Mouse (Mus musculus): Measurements from ENCODE around the gene Gm20671. TPM values are rescaled to one million over a fixed set of nuclear protein-coding genes. Genes with fewer than 3 reads are reported as not detected.
"Not testable (repeated sequence)": the region's sequence is repeated elsewhere in the genome, so short reads cannot be mapped to it uniquely, and the experiment has no call there.

Gm20671 gene
- polyA plus RNA-seq, 1 experiment from 2014 or later = not detected

DNA sequence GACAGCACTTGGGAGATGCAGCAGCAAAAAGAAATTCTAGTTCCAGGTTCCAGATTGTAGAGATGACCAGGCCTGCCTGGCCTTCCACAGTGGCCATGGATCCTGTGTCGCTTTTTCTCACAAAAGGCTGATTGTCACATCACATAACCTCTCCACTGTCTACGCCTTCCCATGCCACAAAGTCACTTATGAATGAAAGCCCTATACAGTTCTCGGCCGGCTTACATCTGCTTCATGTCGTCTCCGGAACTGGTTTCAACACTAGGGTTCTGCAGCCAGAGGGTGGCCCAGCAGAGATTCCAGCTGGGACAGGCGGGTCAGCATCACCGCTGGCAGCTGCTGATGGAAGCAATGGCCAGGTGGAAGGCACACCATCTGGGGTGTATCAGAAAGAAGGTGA, 98.1 kb downstream of the Gm20671 start:
- Histone ChIP-seq H3K4me2 (ENCODE audit: low read depth, low read length) (no peak overlapping the region), H3K4me3 (ENCODE audit: low read depth, low read length) (no peak overlapping the region), H3K27ac (ENCODE audit: low read depth) (no peak overlapping the region), H3K4me1 (ENCODE audit: insufficient read depth) (no peaks in the 10 kb centered on the region), H3K27me3 (ENCODE audit: insufficient read depth, low read length) (no peaks in the 10 kb centered on the region), H3K36me3 (replicated peaks; ENCODE audit: insufficient read depth, low read length) (no peaks in the 10 kb centered on the region), H3K9ac (replicated peaks) (no peak overlapping the region), H3K9me3 (ENCODE audit: low read length) (no peaks in the 10 kb centered on the region)
- DNase-seq (no peak), ATAC-seq (no peak)
- 89% methylated on average over 8 of the region's 8 CpGs for WGBS (ENCODE audit: insufficient replicate concordance)
- TF ChIP-seq EP300 (IDR thresholded peaks at IDR 0.05; ENCODE audit: low read depth) = no peak
- TF ChIP-seq CTCF (IDR thresholded peaks at IDR 0.05; ENCODE audit: low read depth) = no peak

DNA sequence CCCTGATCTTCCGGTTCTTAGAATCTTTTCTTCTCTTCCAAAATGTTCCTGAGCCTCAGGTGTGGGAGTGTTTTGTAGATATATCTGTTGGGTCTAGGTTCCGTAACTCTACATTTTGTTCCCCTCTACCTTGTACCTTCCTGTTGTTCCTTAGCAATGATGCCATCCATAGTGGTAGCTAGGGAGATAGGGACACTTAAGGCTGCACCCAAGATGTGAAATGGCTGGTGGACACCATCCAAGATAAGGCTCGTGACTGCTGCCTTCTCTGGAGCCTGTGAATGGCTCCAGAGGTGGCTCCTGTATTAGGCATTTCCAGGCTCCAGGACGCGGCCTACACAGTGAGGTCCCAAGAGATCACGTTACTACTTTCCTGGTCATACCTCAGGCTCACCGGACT, 98.6 kb downstream of the Gm20671 start:
- ATAC-seq = no peak
- H3K4me1 ChIP-seq (ENCODE audit: insufficient read depth) = no peaks in the 10 kb centered on the region
- H3K27ac ChIP-seq (ENCODE audit: low read depth) = no peak overlapping the region
- no peaks in the 10 kb centered on the region for H3K36me3 ChIP-seq (replicated peaks; ENCODE audit: insufficient read depth, low read length)
- no peak for TF ChIP-seq CTCF (IDR thresholded peaks at IDR 0.05; ENCODE audit: low read depth)
- no peak for TF ChIP-seq EP300 (IDR thresholded peaks at IDR 0.05; ENCODE audit: low read depth)
- no peak for DNase-seq
- no peak overlapping the region for H3K4me3 ChIP-seq (ENCODE audit: low read depth, low read length)
- H3K9me3 ChIP-seq (ENCODE audit: low read length) = no peaks in the 10 kb centered on the region
- no peak overlapping the region for H3K4me2 ChIP-seq (ENCODE audit: low read depth, low read length)
- no peaks in the 10 kb centered on the region for H3K27me3 ChIP-seq (ENCODE audit: insufficient read depth, low read length)
- H3K9ac ChIP-seq (replicated peaks) = no peak overlapping the region
- 82% methylated on average over 7 of the region's 7 CpGs for WGBS (ENCODE audit: insufficient replicate concordance)

DNA sequence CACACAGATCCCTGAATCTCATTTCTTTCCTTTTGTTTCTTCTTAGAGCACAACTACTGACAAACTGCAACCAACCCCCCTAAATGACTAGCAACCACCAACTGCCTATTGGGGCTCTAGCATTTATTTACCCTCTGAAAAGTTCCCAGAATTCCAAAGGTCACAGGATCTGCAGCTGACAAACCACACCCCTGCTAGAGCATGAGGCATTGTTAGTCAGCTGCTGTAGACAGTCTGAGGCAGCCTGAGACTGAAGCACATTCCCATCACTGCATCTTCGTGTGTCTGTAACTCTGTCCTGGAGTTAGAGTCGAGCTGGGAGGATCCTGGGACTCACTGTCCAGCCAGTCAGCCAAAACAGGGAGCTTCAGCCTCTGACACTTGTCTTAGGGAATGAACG, 101.5 kb downstream of the Gm20671 start:
- H3K9me3 ChIP-seq (ENCODE audit: low read length); DNase-seq; H3K4me1 ChIP-seq (ENCODE audit: insufficient read depth); H3K4me3 ChIP-seq (ENCODE audit: low read depth, low read length); H3K9ac ChIP-seq (replicated peaks); H3K27me3 ChIP-seq (ENCODE audit: insufficient read depth, low read length); H3K27ac ChIP-seq (ENCODE audit: low read depth); H3K36me3 ChIP-seq (replicated peaks; ENCODE audit: insufficient read depth, low read length); H3K4me2 ChIP-seq (ENCODE audit: low read depth, low read length): not testable (repeated sequence)
- 51% methylated on average over 3 of the region's 3 CpGs for WGBS (ENCODE audit: insufficient replicate concordance)
- peak; percentile 68; the same call in 1 of the 2 replicates for ATAC-seq

DNA sequence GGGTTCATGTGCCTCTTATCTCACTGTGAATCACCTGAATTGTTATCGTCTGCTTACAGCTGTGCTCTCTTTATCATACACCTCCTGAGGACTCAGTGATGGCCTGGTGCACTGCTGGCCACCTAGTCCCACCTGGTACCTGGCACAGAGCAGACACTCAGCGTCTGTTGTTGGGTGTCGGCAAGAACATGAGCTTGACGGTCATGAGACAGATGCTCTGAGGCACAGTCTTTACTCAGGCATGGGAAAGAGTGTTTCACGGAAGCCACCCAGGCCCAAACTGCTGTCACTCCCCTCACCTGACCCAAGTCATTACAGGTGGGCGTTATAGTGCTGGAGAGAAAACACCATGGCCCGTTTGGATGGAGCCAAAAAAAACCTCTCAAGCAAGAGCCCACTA, 102.9 kb downstream of the Gm20671 start:
- H3K27me3 ChIP-seq (ENCODE audit: insufficient read depth, low read length) = no peaks in the 10 kb centered on the region
- no peak for TF ChIP-seq CTCF (IDR thresholded peaks at IDR 0.05; ENCODE audit: low read depth)
- TF ChIP-seq EP300 (IDR thresholded peaks at IDR 0.05; ENCODE audit: low read depth) = no peak
- 73% methylated on average over 7 of the region's 7 CpGs for WGBS (ENCODE audit: insufficient replicate concordance)
- no peaks in the 10 kb centered on the region for H3K36me3 ChIP-seq (replicated peaks; ENCODE audit: insufficient read depth, low read length)
- no peak overlapping the region for H3K4me2 ChIP-seq (ENCODE audit: low read depth, low read length)
- no peak overlapping the region for H3K9ac ChIP-seq (replicated peaks)
- peaks cover 8% of the 10 kb centered on the region; the same call in 1 of the 2 replicates for H3K4me1 ChIP-seq (ENCODE audit: insufficient read depth)
- ATAC-seq (no peak), DNase-seq (peak; percentile 7)
- no peaks in the 10 kb centered on the region for H3K9me3 ChIP-seq (ENCODE audit: low read length)
- H3K4me3 ChIP-seq (ENCODE audit: low read depth, low read length) = no peak overlapping the region
- no peak overlapping the region for H3K27ac ChIP-seq (ENCODE audit: low read depth)

DNA sequence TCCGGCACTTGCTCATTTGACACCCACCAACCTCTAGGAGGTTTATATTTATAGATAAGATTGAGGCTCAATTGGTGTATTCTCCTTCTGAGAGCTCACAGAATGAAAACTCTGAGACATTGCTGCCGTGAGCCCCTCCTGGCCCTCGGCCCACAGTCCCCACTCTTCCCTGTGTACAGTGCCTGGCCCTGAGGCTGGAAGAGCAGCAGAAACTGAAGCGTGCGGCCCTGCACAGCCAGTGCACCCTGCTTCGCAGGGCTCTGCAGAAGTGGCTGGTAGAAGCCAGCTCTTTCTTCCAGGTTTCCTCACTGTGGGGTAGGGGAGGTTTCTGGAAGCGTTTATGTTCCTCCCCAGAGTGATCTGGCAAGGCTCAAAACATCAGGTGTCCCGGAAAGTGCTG, 104.2 kb downstream of the Gm20671 start:
- not testable (repeated sequence) for H3K4me3 ChIP-seq (ENCODE audit: low read depth, low read length); H3K4me2 ChIP-seq (ENCODE audit: low read depth, low read length); H3K27me3 ChIP-seq (ENCODE audit: insufficient read depth, low read length); ATAC-seq; H3K9ac ChIP-seq (replicated peaks); H3K27ac ChIP-seq (ENCODE audit: low read depth); H3K4me1 ChIP-seq (ENCODE audit: insufficient read depth); H3K9me3 ChIP-seq (ENCODE audit: low read length); H3K36me3 ChIP-seq (replicated peaks; ENCODE audit: insufficient read depth, low read length)
- 72% methylated on average over 8 of the region's 8 CpGs for WGBS (ENCODE audit: insufficient replicate concordance)
- DNase-seq = peak; percentile 7

DNA sequence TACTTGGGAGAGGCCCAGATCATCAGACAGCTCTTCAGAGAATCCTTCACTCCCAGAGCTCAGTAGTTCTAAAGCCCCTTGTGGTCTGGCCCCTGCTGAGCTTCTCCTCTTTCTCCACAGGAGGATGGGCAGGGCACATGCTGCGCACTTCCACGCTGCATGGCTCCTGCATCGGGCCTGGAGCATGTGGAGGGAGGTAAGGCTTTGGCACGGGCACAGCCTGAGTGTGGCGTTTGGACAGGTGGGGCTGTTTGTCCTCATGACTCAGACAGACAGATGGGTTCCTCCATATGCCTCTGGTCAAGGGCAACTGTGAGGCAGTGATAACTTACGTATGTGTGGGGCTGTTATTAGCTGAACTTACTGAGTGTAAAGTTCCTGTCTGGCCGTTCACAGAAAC, 104.6 kb downstream of the Gm20671 start:
- Histone ChIP-seq H3K4me1 (ENCODE audit: insufficient read depth) (peaks cover 8% of the 10 kb centered on the region; the same call in 1 of the 2 replicates), H3K36me3 (replicated peaks; ENCODE audit: insufficient read depth, low read length) (no peaks in the 10 kb centered on the region), H3K9me3 (ENCODE audit: low read length) (no peaks in the 10 kb centered on the region), H3K27ac (ENCODE audit: low read depth) (no peak overlapping the region), H3K4me3 (ENCODE audit: low read depth, low read length) (no peak overlapping the region), H3K9ac (replicated peaks) (no peak overlapping the region), H3K27me3 (ENCODE audit: insufficient read depth, low read length) (no peaks in the 10 kb centered on the region), H3K4me2 (ENCODE audit: low read depth, low read length) (no peak overlapping the region)
- WGBS (ENCODE audit: insufficient replicate concordance) = 66% methylated on average over 7 of the region's 7 CpGs
- peak; percentile 13 for DNase-seq
- no peak for ATAC-seq
- TF ChIP-seq EP300 (IDR thresholded peaks at IDR 0.05; ENCODE audit: low read depth) (no peak), CTCF (IDR thresholded peaks at IDR 0.05; ENCODE audit: low read depth) (no peak)

DNA sequence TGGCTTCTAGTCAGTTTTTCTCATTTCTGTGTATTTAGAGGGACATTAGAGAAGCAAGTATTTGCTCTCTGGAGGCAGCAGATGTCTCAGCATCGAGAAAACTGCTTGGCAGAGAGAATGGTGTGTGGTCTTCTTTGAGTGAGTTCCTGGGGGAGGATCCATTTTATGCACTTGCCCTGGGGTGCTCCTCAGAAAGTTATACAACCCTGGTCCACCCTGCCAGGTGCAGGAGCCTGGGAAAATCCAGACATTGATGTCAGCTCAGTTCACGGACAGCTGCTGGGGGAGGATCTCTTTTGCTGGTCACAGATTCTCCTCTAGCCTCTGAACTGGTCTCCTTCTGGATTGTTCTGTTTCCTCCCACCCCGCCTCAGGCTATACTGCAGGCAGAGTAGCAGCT, 105.6 kb downstream of the Gm20671 start:
- ATAC-seq = no peak
- Histone ChIP-seq H3K4me3 (ENCODE audit: low read depth, low read length) (no peak overlapping the region), H3K27me3 (ENCODE audit: insufficient read depth, low read length) (no peaks in the 10 kb centered on the region), H3K9me3 (ENCODE audit: low read length) (no peaks in the 10 kb centered on the region), H3K36me3 (replicated peaks; ENCODE audit: insufficient read depth, low read length) (no peaks in the 10 kb centered on the region), H3K4me1 (ENCODE audit: insufficient read depth) (peaks cover 10% of the 10 kb centered on the region; the same call in 1 of the 2 replicates), H3K9ac (replicated peaks) (no peak overlapping the region), H3K27ac (ENCODE audit: low read depth) (no peak overlapping the region), H3K4me2 (ENCODE audit: low read depth, low read length) (no peak overlapping the region)
- no peak for DNase-seq
- 57% methylated on average over 3 of the region's 3 CpGs for whole genome bisulfite sequencing (ENCODE audit: insufficient replicate concordance)
- no peak for TF ChIP-seq EP300 (IDR thresholded peaks at IDR 0.05; ENCODE audit: low read depth)
- no peak for TF ChIP-seq CTCF (IDR thresholded peaks at IDR 0.05; ENCODE audit: low read depth)

Measured in liver, postnatal 0 days (tissue).